24 mouse cellular contexts compared by ENCODE assay signal in the genomic region with DNA sequence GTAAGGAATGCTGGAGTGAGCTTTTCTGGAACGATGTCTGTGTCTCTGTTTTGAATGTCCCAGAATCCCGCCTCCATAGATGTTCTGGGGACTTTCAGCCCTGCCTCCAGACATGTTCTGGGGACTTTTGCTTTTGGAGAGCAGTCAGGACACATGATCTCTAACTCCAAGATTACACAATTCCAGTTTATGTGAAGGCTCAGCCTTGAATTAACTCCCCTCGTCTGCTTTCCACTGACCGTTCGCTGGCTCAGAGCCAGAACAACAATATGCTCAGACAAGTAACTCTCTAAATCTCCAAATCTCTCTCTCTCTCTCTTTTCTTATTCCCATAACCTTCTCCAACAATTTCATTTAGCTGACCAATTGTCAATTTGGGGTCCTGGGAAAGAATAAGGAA. TPM values are rescaled to one million over a fixed set of nuclear protein-coding genes. Genes with fewer than 3 reads are reported as not detected.
DNase-seq lines count a peak whose midpoint lies in the region; ATAC-seq and TF ChIP-seq lines count a peak whose summit lies in the region.
"Had no signal": no experiment of that assay in that cellular context is flagged by ENCODE, and none has a peak within 500 bp of the region (broad histone marks: within the 10 kb centered on the region; RNA-seq: fewer than 3 reads in every experiment).

No protein-coding gene starts in this region.

- H3K4me3 ChIP-seq in heart, postnatal 0 days (ENCODE audit: low read depth, low read length), result no peak overlapping the region
- H3K4me3 ChIP-seq in heart, embryonic 10.5 days, result no peak overlapping the region
- no peak overlapping the region for H3K4me3 ChIP-seq in lung, embryonic 16.5 days (ENCODE audit: low read length)
- H3K4me3 ChIP-seq: heart, adult 2 months; heart, embryonic 13.5 days; layer of hippocampus, adult 2 months; left cerebral cortex, adult 2 months; limb, embryonic 13.5 days; liver, embryonic 12.5 days; megakaryocyte, embryonic 14.5 days; midbrain, embryonic 15.5 days had no signal

- TF ChIP-seq EP300 in heart, postnatal 0 days (IDR thresholded peaks at IDR 0.05; ENCODE audit: low read depth), result no peak

- H3K27me3 ChIP-seq in heart, postnatal 0 days (ENCODE audit: control insufficient read depth, insufficient read depth, low read length), result no peaks in the 10 kb centered on the region
- H3K27me3 ChIP-seq in heart, embryonic 10.5 days (ENCODE audit: insufficient read depth, poor library complexity, severe bottlenecking), result no peaks in the 10 kb centered on the region
- no peaks in the 10 kb centered on the region for H3K27me3 ChIP-seq in lung, embryonic 16.5 days (ENCODE audit: control insufficient read depth, insufficient read depth, low read depth, low read length)
- H3K27me3 ChIP-seq: heart, embryonic 13.5 days had no signal

- DNase-seq in heart, postnatal 0 days (ENCODE audit: low spot score), result peak; percentile 24
- no peak for DNase-seq in heart, embryonic 10.5 days (ENCODE audit: low spot score)
- no peak for DNase-seq in lung, postnatal 14 days
- DNase-seq in NIH3T3 (ENCODE audit: low read depth), result peak; percentile 24
- peak; percentile 25 for DNase-seq in brain, embryonic 14.5 days (ENCODE audit: low read depth)
- DNase-seq in spleen, adult 18-20 months, result no peak
- DNase-seq: adrenal gland, adult 2 months; adrenal gland, postnatal 36 days; cerebellum, postnatal 14 days; heart, adult 2 months; heart, postnatal 14 days; kidney, adult 2 months; kidney, postnatal 36 days; liver, postnatal 0 days; lung, postnatal 4 days; right cerebral cortex, postnatal 4 days had no signal

- peaks cover 19% of the 10 kb centered on the region for H3K4me1 ChIP-seq in heart, postnatal 0 days (ENCODE audit: control insufficient read depth, insufficient read depth)
- peaks cover 12% of the 10 kb centered on the region; the same call in 1 of the 2 replicates for H3K4me1 ChIP-seq in heart, embryonic 10.5 days
- no peaks in the 10 kb centered on the region; the same call in 1 of the 2 replicates for H3K4me1 ChIP-seq in lung, embryonic 16.5 days (replicated peaks; ENCODE audit: control insufficient read depth, insufficient read depth, low read length)
- H3K4me1 ChIP-seq: liver, embryonic 12.5 days; midbrain, embryonic 15.5 days had no signal

- H3K27ac ChIP-seq in heart, postnatal 0 days (ENCODE audit: low read depth), result no peak overlapping the region
- H3K27ac ChIP-seq in heart, embryonic 10.5 days, result no peak overlapping the region
- H3K27ac ChIP-seq in lung, embryonic 16.5 days (ENCODE audit: low read length), result no peak overlapping the region
- H3K27ac ChIP-seq: heart, adult 2 months; heart, embryonic 13.5 days; layer of hippocampus, adult 2 months; left cerebral cortex, adult 2 months; limb, embryonic 13.5 days; liver, embryonic 12.5 days; midbrain, embryonic 15.5 days had no signal

- H3K36me3 ChIP-seq in heart, postnatal 0 days (replicated peaks; ENCODE audit: control insufficient read depth, insufficient read depth, low read length), result no peaks in the 10 kb centered on the region
- H3K36me3 ChIP-seq in heart, embryonic 10.5 days, result no peaks in the 10 kb centered on the region
- no peaks in the 10 kb centered on the region for H3K36me3 ChIP-seq in lung, embryonic 16.5 days (ENCODE audit: control insufficient read depth, insufficient read depth, low read length)
- H3K36me3 ChIP-seq: heart, embryonic 13.5 days; limb, embryonic 13.5 days; liver, embryonic 12.5 days; midbrain, embryonic 15.5 days had no signal

- TF ChIP-seq CTCF in heart, postnatal 0 days (IDR thresholded peaks at IDR 0.05; ENCODE audit: low read depth), result no peak
- TF ChIP-seq CTCF in brain, embryonic 14.5 days (IDR thresholded peaks at IDR 0.05; ENCODE audit: borderline replicate concordance, extremely low read depth, insufficient read depth, insufficient read length), result no peak

- no peak for ATAC-seq in heart, postnatal 0 days (ENCODE audit: insufficient read depth, low read depth)
- peak; percentile 75 for ATAC-seq in lung, embryonic 16.5 days (ENCODE audit: low read depth)
- ATAC-seq: liver, embryonic 12.5 days; liver, postnatal 0 days had no signal

- H3K9me3 ChIP-seq in heart, postnatal 0 days (replicated peaks; ENCODE audit: control insufficient read depth, low read length), result no peaks in the 10 kb centered on the region
- H3K9me3 ChIP-seq in heart, embryonic 10.5 days, result no peaks in the 10 kb centered on the region
- H3K9me3 ChIP-seq in lung, embryonic 16.5 days (ENCODE audit: control insufficient read depth, low read length), result no peaks in the 10 kb centered on the region
- H3K9me3 ChIP-seq: heart, embryonic 13.5 days; limb, embryonic 13.5 days; liver, embryonic 12.5 days; midbrain, embryonic 15.5 days had no signal

- H3K9ac ChIP-seq in heart, postnatal 0 days (replicated peaks; ENCODE audit: low read depth, low read length), result no peak overlapping the region
- H3K9ac ChIP-seq in lung, embryonic 16.5 days (ENCODE audit: low read length), result no peak overlapping the region
- H3K9ac ChIP-seq: heart, embryonic 13.5 days; limb, embryonic 13.5 days; liver, embryonic 12.5 days; liver, postnatal 0 days; midbrain, embryonic 15.5 days had no signal

- TF ChIP-seq POLR2A in brain, embryonic 14.5 days (IDR thresholded peaks at IDR 0.05; ENCODE audit: borderline replicate concordance, extremely low read depth, insufficient read depth, insufficient read length, poor library complexity, severe bottlenecking), result no peak

- H3K4me2 ChIP-seq in heart, postnatal 0 days (ENCODE audit: low read depth, low read length), result no peak overlapping the region
- no peak overlapping the region for H3K4me2 ChIP-seq in lung, embryonic 16.5 days (ENCODE audit: low read depth, low read length)
- H3K4me2 ChIP-seq: liver, embryonic 12.5 days had no signal

- WGBS in heart, postnatal 0 days, result 49% methylated on average over 5 of the region's 5 CpGs
- 74% methylated on average over 5 of the region's 5 CpGs for WGBS in heart, embryonic 10.5 days
- 43% methylated on average over 5 of the region's 5 CpGs for WGBS in lung, embryonic 16.5 days

RNA-seq across cellular contexts. Expression of a gene that starts 12.9 kb away (rescaled TPM):
- 116 and 247 TPM in 2 replicates for total RNA-seq in heart, postnatal 0 days (2014; rRNA removed; ENCODE audit: low replicate concordance)
- polyA plus RNA-seq in heart, postnatal 0 days (2015; fragmentation: Nextera tagmentation; extraction: Ambion mirVana), result 312 and 325 TPM in 2 replicates
- 392 and 458 TPM in 2 replicates for polyA plus RNA-seq in heart, embryonic 10.5 days (2016; fragmentation: Nextera tagmentation; extraction: Ambion mirVana)
- 464 and 486 TPM in 2 replicates for polyA plus RNA-seq in lung, embryonic 16.5 days (2015; fragmentation: Nextera tagmentation; extraction: Ambion mirVana)
- polyA plus RNA-seq in brain, embryonic 14.5 days (2012; rRNA removed), result 227 and 275 TPM in 2 replicates

RNA-seq across cellular contexts. Expression of a gene that starts 47.3 kb away (rescaled TPM):
- 0.35 and 3.5 TPM in 2 replicates for total RNA-seq in heart, postnatal 0 days (2014; rRNA removed; ENCODE audit: low replicate concordance)
- 3.1 and 4.7 TPM in 2 replicates for polyA plus RNA-seq in heart, postnatal 0 days (2015; fragmentation: Nextera tagmentation; extraction: Ambion mirVana)
- 3.5 and 3.8 TPM in 2 replicates for polyA plus RNA-seq in heart, embryonic 10.5 days (2016; fragmentation: Nextera tagmentation; extraction: Ambion mirVana)
- polyA plus RNA-seq in lung, embryonic 16.5 days (2015; fragmentation: Nextera tagmentation; extraction: Ambion mirVana), result 5.0 and 6.2 TPM in 2 replicates
- polyA plus RNA-seq in brain, embryonic 14.5 days (2012; rRNA removed), result 4.5 and 6.5 TPM in 2 replicates

Comparison
In these comparisons a context has a peak if more than half of its experiments do, and no peak if none do; other contexts are left out.
1. DNase-seq: peak in heart, postnatal 0 days (single experiment), NIH3T3 (single experiment) and brain, embryonic 14.5 days (single experiment); none in heart, embryonic 10.5 days (single experiment), lung, postnatal 14 days (single experiment) and spleen, adult 18-20 months (0 of 2).